Mouse (Mus musculus) kidney, embryonic 16.5 days (tissue): ENCODE results near the gene Igf2bp2. TPM values are rescaled to one million over a fixed set of nuclear protein-coding genes. Genes with fewer than 3 reads are reported as not detected.
A peak's percentile ranks its signal among the peaks of the same experiment; 100 is the strongest.

Experiments used
- ATAC-seq: fragments of 200-750 bp; cut with Nextera tagmentation; 2 replicates; pipeline ENCODE4 v1.8.0; 2017; ENCODE audit warnings: moderate TSS enrichment; ENCODE audit not compliant: low FRiP score, low TSS enrichment
- H3K27ac ChIP-seq: fragments of 300-500 bp; sonication (generic); 2 replicates; pipeline ENCODE4 v1.5.1; 2014; ENCODE audit warnings: low read length
- H3K27me3 ChIP-seq: fragments of 300-500 bp; sonication (generic); 2 replicates; pipeline ENCODE4 v1.6.1; 2014; ENCODE audit warnings: low read length, control low read depth, mixed read lengths; ENCODE audit not compliant: insufficient read depth
- H3K36me3 ChIP-seq: fragments of 300-500 bp; sonication (generic); 2 replicates; pipeline ENCODE4 v1.6.1; 2014; ENCODE audit warnings: low read length, control low read depth, mixed read lengths; ENCODE audit not compliant: insufficient read depth
- H3K4me1 ChIP-seq: fragments of 300-500 bp; sonication (generic); 2 replicates; pipeline ENCODE4 v1.6.1; 2014; ENCODE audit warnings: low read length, control low read depth, mixed read lengths; ENCODE audit not compliant: insufficient read depth
- H3K4me2 ChIP-seq: fragments of 300-500 bp; sonication (generic); replicated peaks from 2 replicates; pipeline ENCODE4 v1.6.1; 2014; ENCODE audit warnings: low read depth, low read length
- H3K4me3 ChIP-seq: fragments of 300-500 bp; sonication (generic); 2 replicates; pipeline ENCODE4 v1.5.1; 2014; ENCODE audit warnings: mild to moderate bottlenecking, low read length
- H3K9ac ChIP-seq: fragments of 300-500 bp; sonication (generic); replicated peaks from 2 replicates; pipeline ENCODE4 v1.6.1; 2014; ENCODE audit warnings: low read length
- H3K9me3 ChIP-seq: fragments of 300-500 bp; sonication (generic); 2 replicates; pipeline ENCODE4 v1.6.1; 2016; ENCODE audit warnings: low read length, control low read depth
- WGBS: fragments of 180-500 bp; shearing (Covaris S2); extraction: QIAGEN DNeasy Blood & Tissue Kit; methylation state at CpG from one replicate; pipeline ENCODE4 v1.1.7; 2014; 5-methylcytosine and 5-hydroxymethylcytosine counted together
- polyA plus RNA-seq: library from polyadenylated mRNA; unstranded; fragments of >200 nt; fragmentation: Nextera tagmentation; extraction: Ambion mirVana; gene quantifications from 2 replicates; pipeline ENCODE4 v1.2.1, GENCODE M21; 2015

The Igf2bp2 gene
- polyA plus RNA-seq, 1 experiment from 2014 or later: 84.5 TPM

- ATAC-seq: no peak
- Histone ChIP-seq H3K4me3 (no peak overlapping the region), H3K36me3 (no peaks in the 10 kb centered on the region), H3K4me2 (no peak overlapping the region), H3K4me1 (peaks cover 9% of the 10 kb centered on the region), H3K27ac (no peak overlapping the region), H3K9ac (no peak overlapping the region), H3K9me3 (no peaks in the 10 kb centered on the region), H3K27me3 (no peaks in the 10 kb centered on the region)
- 92% methylated on average over 8 of the region's 8 CpGs for WGBS
Measured at GRCm38 (mm10) chr16:22168731-22169130, 5.6 kb upstream of the Igf2bp2 start.

DNA sequence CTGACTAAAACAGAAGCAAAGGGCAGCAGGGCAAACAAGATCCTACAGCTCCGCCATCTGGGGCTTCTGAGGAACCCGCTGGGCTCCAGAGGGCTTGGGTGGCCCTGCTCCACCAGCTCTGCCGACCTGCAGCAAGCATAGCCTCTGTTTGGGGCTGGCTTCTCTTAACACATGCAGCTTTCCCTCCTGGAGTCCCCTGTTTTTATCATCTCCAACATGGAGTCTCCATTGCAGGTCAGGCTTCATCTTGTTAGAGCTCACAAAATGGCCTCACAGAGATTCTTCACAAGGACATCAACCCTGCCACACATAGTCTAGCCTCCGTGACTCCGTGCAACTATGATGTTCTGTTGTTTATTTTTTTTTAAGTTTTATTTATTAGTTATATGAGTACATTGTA lies 2.5 kb upstream of the Igf2bp2 start:
- ATAC-seq: no peak
- Histone ChIP-seq H3K4me2 (no peak overlapping the region), H3K9ac (no peak overlapping the region), H3K27me3 (no peaks in the 10 kb centered on the region), H3K4me3 (no peak overlapping the region), H3K4me1 (peaks cover 11% of the 10 kb centered on the region), H3K27ac (no peak overlapping the region), H3K9me3 (no peaks in the 10 kb centered on the region), H3K36me3 (no peaks in the 10 kb centered on the region)
- 87% methylated on average over 5 of the region's 5 CpGs for WGBS

- H3K36me3 ChIP-seq: no peaks in the 10 kb centered on the region
- ATAC-seq: no peak
- peak overlapping the region; percentile 95 for H3K4me3 ChIP-seq
- H3K27ac ChIP-seq: no peak overlapping the region
- H3K4me1 ChIP-seq: peaks cover 19% of the 10 kb centered on the region
- H3K9me3 ChIP-seq: no peaks in the 10 kb centered on the region
- no peaks in the 10 kb centered on the region for H3K27me3 ChIP-seq
- peak overlapping the region; percentile 44; the same call in 1 of the 2 replicates for H3K9ac ChIP-seq
- H3K4me2 ChIP-seq: peak overlapping the region; percentile 87
- WGBS: 57% methylated on average over 8 of the region's 8 CpGs
Measured at GRCm38 (mm10) chr16:22164446-22164845, 1.3 kb upstream of the Igf2bp2 start.

- no peaks in the 10 kb centered on the region for H3K36me3 ChIP-seq
- no peaks in the 10 kb centered on the region for H3K27me3 ChIP-seq
- H3K4me3 ChIP-seq: peak overlapping the region; percentile 95
- under 1% methylated on average over 27 of the region's 27 CpGs for WGBS
- peak; percentile 77 for ATAC-seq
- H3K4me1 ChIP-seq: peaks cover 19% of the 10 kb centered on the region
- H3K27ac ChIP-seq: peak overlapping the region; percentile 91
- no peaks in the 10 kb centered on the region for H3K9me3 ChIP-seq
- peak overlapping the region; percentile 87 for H3K4me2 ChIP-seq
- H3K9ac ChIP-seq: peak overlapping the region; percentile 97
Measured at GRCm38 (mm10) chr16:22163456-22163851, 355 bp upstream of the Igf2bp2 start.

DNA sequence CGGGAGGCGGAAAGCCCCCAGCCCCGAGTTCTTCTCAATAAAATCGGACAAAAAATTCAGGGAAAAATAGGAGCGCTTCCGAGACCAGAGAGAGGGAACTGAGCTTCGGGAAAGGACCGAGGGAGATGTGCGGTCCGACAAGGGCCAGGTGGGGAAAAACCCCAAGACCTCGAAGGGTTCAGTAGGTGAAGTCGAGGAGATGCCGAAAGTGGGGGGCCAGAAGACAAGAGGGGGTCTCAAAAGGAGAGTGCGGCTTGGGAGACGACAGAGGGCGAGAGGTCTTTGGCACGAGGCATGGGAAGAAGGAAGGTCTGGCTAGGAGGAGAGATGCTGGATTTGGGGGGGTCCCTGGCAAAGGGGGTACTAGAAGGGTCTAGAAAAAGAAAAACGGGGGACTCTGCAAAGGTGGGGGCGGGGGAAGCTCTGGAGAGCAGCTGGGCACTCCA lies 1.0 kb downstream of the Igf2bp2 start:
- Histone ChIP-seq H3K27ac (peak overlapping the region; percentile 91), H3K4me2 (peak overlapping the region; percentile 87), H3K9me3 (no peaks in the 10 kb centered on the region), H3K9ac (peak overlapping the region; percentile 97), H3K4me1 (peaks cover 22% of the 10 kb centered on the region), H3K36me3 (no peaks in the 10 kb centered on the region), H3K4me3 (peak overlapping the region; percentile 95), H3K27me3 (no peaks in the 10 kb centered on the region)
- ATAC-seq: 0 out of 2 replicates have a peak, but pooled peaks have one; percentile 3
- under 1% methylated on average over 19 of the region's 19 CpGs for WGBS

GRCm38 (mm10) chr16:22161351-22162065 lies 1.6 kb downstream of the Igf2bp2 start:
- peak overlapping the region; percentile 95 for H3K4me3 ChIP-seq
- no peak for ATAC-seq
- H3K4me2 ChIP-seq: peak overlapping the region; percentile 87

DNA sequence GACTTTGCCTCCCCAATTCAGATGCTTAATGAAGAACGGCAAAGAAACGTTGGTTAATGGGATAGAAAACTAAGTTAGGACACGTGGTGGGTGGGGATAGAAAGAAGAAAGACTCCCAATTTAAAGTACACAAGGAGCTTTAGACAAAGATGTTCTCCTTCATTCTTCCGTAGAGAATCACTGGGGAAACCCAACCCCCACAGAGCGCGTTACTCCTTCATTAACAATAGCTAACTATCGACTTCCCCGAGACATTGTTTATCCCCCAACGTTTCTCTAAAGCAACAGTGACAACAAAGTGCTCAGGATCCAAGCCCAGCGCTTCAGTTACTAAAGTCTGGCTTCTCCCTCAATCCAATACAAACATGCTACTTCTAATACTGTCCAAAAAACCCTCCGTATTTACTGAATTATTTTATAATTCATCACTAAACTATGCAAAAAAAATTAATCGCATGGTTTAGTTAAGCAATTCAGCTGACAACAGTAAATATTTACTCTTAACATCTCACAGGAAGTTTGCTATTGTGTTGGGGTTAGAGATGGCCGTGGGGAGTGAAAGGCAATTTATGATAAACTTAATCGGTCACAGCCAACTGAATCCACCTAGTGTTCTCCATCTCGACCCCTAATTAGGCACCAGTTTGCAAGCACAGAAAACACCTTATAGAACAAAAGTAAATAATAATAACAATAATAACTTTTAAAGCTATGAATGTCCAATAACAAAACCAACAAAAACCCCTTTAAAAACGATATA lies 2.5 kb downstream of the Igf2bp2 start:
- H3K27ac ChIP-seq: no peak overlapping the region
- H3K36me3 ChIP-seq: no peaks in the 10 kb centered on the region
- H3K9me3 ChIP-seq: no peaks in the 10 kb centered on the region
- no peaks in the 10 kb centered on the region for H3K27me3 ChIP-seq
- peak overlapping the region; percentile 87 for H3K4me2 ChIP-seq
- peak overlapping the region; percentile 54 for H3K9ac ChIP-seq
- peaks cover 22% of the 10 kb centered on the region for H3K4me1 ChIP-seq
- no peak for ATAC-seq
- peak overlapping the region; percentile 95 for H3K4me3 ChIP-seq
- under 1% methylated on average over 16 of the region's 16 CpGs for WGBS

More at GRCm38 (mm10) chr16:22161351-22162065, 1.6 kb downstream of the Igf2bp2 start:
- no peaks in the 10 kb centered on the region for H3K27me3 ChIP-seq
- H3K9me3 ChIP-seq: no peaks in the 10 kb centered on the region
- peak overlapping the region; percentile 91 for H3K27ac ChIP-seq
- no peaks in the 10 kb centered on the region for H3K36me3 ChIP-seq
- under 1% methylated on average over 71 of the region's 71 CpGs for WGBS
- H3K4me1 ChIP-seq: peaks cover 22% of the 10 kb centered on the region
- peak overlapping the region; percentile 97 for H3K9ac ChIP-seq

DNA sequence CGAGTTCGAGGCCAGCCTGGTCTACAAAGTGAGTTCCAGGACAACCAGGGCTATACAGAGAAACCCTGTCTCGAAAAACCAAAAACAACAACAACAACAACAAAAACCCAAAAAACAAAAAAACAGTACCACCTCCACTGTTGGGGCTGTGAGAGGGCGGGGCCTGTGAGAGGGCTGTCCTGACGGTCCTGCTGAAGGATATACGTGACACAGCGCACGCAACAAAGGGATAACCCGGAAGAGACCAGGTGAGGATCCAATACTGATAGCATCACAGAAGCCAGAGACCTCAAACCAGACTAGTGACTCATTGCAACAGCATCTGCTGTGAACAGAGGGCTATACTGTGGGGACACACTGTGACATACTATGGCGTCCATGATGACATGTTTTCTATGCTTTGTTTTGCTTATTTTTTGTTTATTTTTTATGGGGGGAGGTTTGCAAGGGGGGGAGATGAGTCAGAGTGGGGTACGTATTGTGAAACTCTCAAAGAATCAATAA lies 10.1 kb downstream of the Igf2bp2 start:
- Histone ChIP-seq H3K27me3 (no peaks in the 10 kb centered on the region), H3K4me1 (peaks cover 27% of the 10 kb centered on the region), H3K36me3 (no peaks in the 10 kb centered on the region), H3K4me3 (no peak overlapping the region), H3K9ac (no peak overlapping the region), H3K27ac (no peak overlapping the region), H3K9me3 (no peaks in the 10 kb centered on the region), H3K4me2 (no peak overlapping the region)
- no peak for ATAC-seq
- WGBS: 89% methylated on average over 11 of the region's 11 CpGs

DNA sequence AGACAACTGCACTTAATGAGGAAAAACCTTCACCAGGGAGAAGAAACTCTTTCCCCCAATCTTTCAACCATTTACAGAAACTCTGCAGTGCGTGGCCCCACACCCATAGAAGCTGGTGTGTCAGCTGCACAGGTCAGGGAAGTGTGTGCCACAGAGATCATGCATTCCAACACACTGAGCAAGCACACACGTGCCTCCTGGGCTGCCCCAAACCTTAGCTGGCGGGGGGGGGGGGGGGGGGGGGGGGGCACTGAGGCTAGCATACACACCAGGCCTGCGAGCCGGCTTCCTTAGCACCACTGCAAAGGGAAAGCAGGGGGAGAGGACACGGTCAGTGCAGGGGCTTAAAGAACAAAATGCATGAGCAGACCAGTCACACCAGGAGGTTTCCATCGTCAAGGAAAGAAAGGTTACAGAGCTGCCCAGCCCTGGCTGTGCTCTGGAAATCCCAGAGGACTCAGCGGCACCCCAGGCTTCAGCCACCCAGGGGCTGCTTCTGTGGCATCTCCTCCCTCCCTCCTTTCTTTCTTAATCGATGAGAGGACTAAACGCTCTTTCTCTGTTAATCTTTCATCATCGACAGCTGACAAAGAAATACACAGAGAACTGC lies 11.3 kb downstream of the Igf2bp2 start:
- no peaks in the 10 kb centered on the region for H3K9me3 ChIP-seq
- 28% methylated on average over 10 of the region's 11 CpGs for WGBS
- H3K4me2 ChIP-seq: 0 out of 2 replicates have a peak overlapping the region, but pooled peaks have one; percentile 12
- H3K9ac ChIP-seq: peak overlapping the region; percentile 26; the same call in 1 of the 2 replicates
- peak overlapping the region; percentile 50 for H3K27ac ChIP-seq
- no peaks in the 10 kb centered on the region for H3K36me3 ChIP-seq
- H3K27me3 ChIP-seq: no peaks in the 10 kb centered on the region
- peak; percentile 85 for ATAC-seq
- peaks cover 34% of the 10 kb centered on the region for H3K4me1 ChIP-seq
- no peak overlapping the region for H3K4me3 ChIP-seq
